Mouse (Mus musculus) hindbrain, embryonic 10.5 days (tissue): ENCODE data around the gene Olfr78. TPM values are rescaled to one million over a fixed set of nuclear protein-coding genes. Genes with fewer than 3 reads are reported as not detected.

Experiments used
- polyA plus RNA-seq: library from polyadenylated mRNA; unstranded; fragments of >200 nt; fragmentation: Nextera tagmentation; extraction: Ambion mirVana; gene quantifications from 2 replicates; pipeline ENCODE4 v1.2.1, GENCODE M21; 2016

Gene Olfr78
- polyA plus RNA-seq, 1 experiment from 2014 or later, result 0.07 TPM

Other genes starting within 250 kb of the Olfr78 start
- not detected in 2 replicates for gene Olfr547, start 224.7 kb downstream of the Olfr78 start, polyA plus RNA-seq
- not detected in 2 replicates for gene Olfr548-ps1, start 218.6 kb downstream of the Olfr78 start, polyA plus RNA-seq
- not detected in 2 replicates for gene Olfr549, start 209.6 kb downstream of the Olfr78 start, polyA plus RNA-seq
- gene Trim21, start 194.0 kb downstream of the Olfr78 start, polyA plus RNA-seq, result 0.37 and 0.42 TPM in 2 replicates
- gene Olfr550, start 188.0 kb downstream of the Olfr78 start, polyA plus RNA-seq, result not detected in 2 replicates
- gene Olfr551, start 167.6 kb downstream of the Olfr78 start, polyA plus RNA-seq, result not detected in 2 replicates
- gene Olfr552, start 161.7 kb downstream of the Olfr78 start, polyA plus RNA-seq, result not detected in 2 replicates
- not detected in 2 replicates for gene Olfr553, start 141.3 kb downstream of the Olfr78 start, polyA plus RNA-seq
- not detected in 2 replicates for gene Olfr554, start 121.0 kb downstream of the Olfr78 start, polyA plus RNA-seq
- gene Olfr555, start 100.6 kb downstream of the Olfr78 start, polyA plus RNA-seq, result not detected in 2 replicates
- gene Olfr556, start 94.6 kb downstream of the Olfr78 start, polyA plus RNA-seq, result not detected in 2 replicates
- gene Trim68, start 72.1 kb downstream of the Olfr78 start, polyA plus RNA-seq, result 9.6 and 9.9 TPM in 2 replicates
- gene Olfr557, start 63.6 kb downstream of the Olfr78 start, polyA plus RNA-seq, result not detected in 2 replicates
- gene Olfr558, start 57.3 kb downstream of the Olfr78 start, polyA plus RNA-seq, result 0.06 and 0.10 TPM in 2 replicates
- gene Olfr33, start 40.4 kb downstream of the Olfr78 start, polyA plus RNA-seq, result not detected in 2 replicates
- not detected in 2 replicates for gene Olfr559, start 32.0 kb downstream of the Olfr78 start, polyA plus RNA-seq
- gene Olfr560, start 105 bp downstream of the Olfr78 start, polyA plus RNA-seq, result not detected in 2 replicates
- 0.24 TPM in 1 of 2 replicates, not detected in the other for gene Olfr561, start 11.8 kb upstream of the Olfr78 start, polyA plus RNA-seq
- not detected in 2 replicates for gene Olfr564, start 44.0 kb upstream of the Olfr78 start, polyA plus RNA-seq
- not detected in 2 replicates for gene Olfr566, start 99.3 kb upstream of the Olfr78 start, polyA plus RNA-seq
- not detected in 2 replicates for gene Olfr568, start 117.7 kb upstream of the Olfr78 start, polyA plus RNA-seq
- gene Olfr569, start 131.4 kb upstream of the Olfr78 start, polyA plus RNA-seq, result not detected in 2 replicates
- not detected in 2 replicates for gene Olfr570, start 135.1 kb upstream of the Olfr78 start, polyA plus RNA-seq
- gene Olfr571, start 158.1 kb upstream of the Olfr78 start, polyA plus RNA-seq, result 0.03 TPM in 1 of 2 replicates, not detected in the other
- gene Olfr572, start 164.9 kb upstream of the Olfr78 start, polyA plus RNA-seq, result not detected in 2 replicates
- gene Olfr573-ps1, start 183.1 kb upstream of the Olfr78 start, polyA plus RNA-seq, result not detected in 2 replicates
- gene Olfr574, start 189.0 kb upstream of the Olfr78 start, polyA plus RNA-seq, result not detected in 2 replicates
- not detected in 2 replicates for gene Olfr575, start 199.3 kb upstream of the Olfr78 start, polyA plus RNA-seq
- gene Olfr576, start 203.2 kb upstream of the Olfr78 start, polyA plus RNA-seq, result not detected in 2 replicates
- gene Olfr577, start 216.5 kb upstream of the Olfr78 start, polyA plus RNA-seq, result not detected in 2 replicates
- gene Olfr578, start 229.9 kb upstream of the Olfr78 start, polyA plus RNA-seq, result not detected in 2 replicates